Comparison of ENCODE assay signal across 8 mouse cellular contexts in genomic region chr8:80913016-80913748, GRCm38 (mm10). TPM values are rescaled to one million over a fixed set of nuclear protein-coding genes. Genes with fewer than 3 reads are reported as not detected.
DNase-seq lines count a peak whose midpoint lies in the region; ATAC-seq and TF ChIP-seq lines count a peak whose summit lies in the region.

No protein-coding gene starts in this region.

- no peak for TF ChIP-seq CTCF in heart, postnatal 0 days (IDR thresholded peaks at IDR 0.05; ENCODE audit: low read depth)
- TF ChIP-seq CTCF in lung, embryonic 14.5 days (IDR thresholded peaks at IDR 0.05; ENCODE audit: low read depth), result no peak

- no peaks in the 10 kb centered on the region for H3K9me3 ChIP-seq in liver, embryonic 13.5 days (replicated peaks)
- H3K9me3 ChIP-seq in heart, postnatal 0 days (replicated peaks; ENCODE audit: control insufficient read depth, low read length), result no peaks in the 10 kb centered on the region
- H3K9me3 ChIP-seq in lung, embryonic 14.5 days (ENCODE audit: low read depth, low read length), result no peaks in the 10 kb centered on the region

- H3K27ac ChIP-seq in liver, embryonic 13.5 days, result peak overlapping the region; percentile 34; the same call in 1 of the 2 replicates
- H3K27ac ChIP-seq in heart, postnatal 0 days (ENCODE audit: low read depth), result peak overlapping the region; percentile 52; the same call in 1 of the 2 replicates
- H3K27ac ChIP-seq in lung, embryonic 14.5 days (ENCODE audit: low read depth), result peak overlapping the region; percentile 92

- no peak overlapping the region for H3K4me3 ChIP-seq in liver, embryonic 13.5 days (replicated peaks)
- H3K4me3 ChIP-seq in heart, postnatal 0 days (ENCODE audit: low read depth, low read length), result no peak overlapping the region
- no peak overlapping the region for H3K4me3 ChIP-seq in lung, embryonic 14.5 days (ENCODE audit: low read depth, low read length)

- no peak overlapping the region for H3K9ac ChIP-seq in liver, embryonic 13.5 days
- no peak overlapping the region for H3K9ac ChIP-seq in heart, postnatal 0 days (replicated peaks; ENCODE audit: low read depth, low read length)
- H3K9ac ChIP-seq in lung, embryonic 14.5 days, result no peak overlapping the region

- no peak for TF ChIP-seq EP300 in heart, postnatal 0 days (IDR thresholded peaks at IDR 0.05; ENCODE audit: low read depth)

- 77% methylated on average over 1 of the region's 1 CpGs for WGBS in liver, embryonic 13.5 days (ENCODE audit: insufficient replicate concordance)
- 94% methylated on average over 1 of the region's 1 CpGs for WGBS in heart, postnatal 0 days
- 86% methylated on average over 1 of the region's 1 CpGs for WGBS in lung, embryonic 14.5 days

- no peak overlapping the region for H3K4me2 ChIP-seq in liver, embryonic 13.5 days
- no peak overlapping the region for H3K4me2 ChIP-seq in heart, postnatal 0 days (ENCODE audit: low read depth, low read length)
- no peak overlapping the region for H3K4me2 ChIP-seq in lung, embryonic 14.5 days

- no peaks in the 10 kb centered on the region for H3K4me1 ChIP-seq in liver, embryonic 13.5 days (replicated peaks)
- 0 out of 2 replicates have a peak, but pooled peaks cover 4% of the 10 kb centered on the region for H3K4me1 ChIP-seq in heart, postnatal 0 days (ENCODE audit: control insufficient read depth, insufficient read depth)
- peaks cover 8% of the 10 kb centered on the region for H3K4me1 ChIP-seq in lung, embryonic 14.5 days (ENCODE audit: insufficient read depth)

- H3K36me3 ChIP-seq in liver, embryonic 13.5 days, result no peaks in the 10 kb centered on the region
- H3K36me3 ChIP-seq in heart, postnatal 0 days (replicated peaks; ENCODE audit: control insufficient read depth, insufficient read depth, low read length), result no peaks in the 10 kb centered on the region
- no peaks in the 10 kb centered on the region for H3K36me3 ChIP-seq in lung, embryonic 14.5 days (ENCODE audit: insufficient read depth)

- H3K27me3 ChIP-seq in liver, embryonic 13.5 days, result no peaks in the 10 kb centered on the region
- H3K27me3 ChIP-seq in heart, postnatal 0 days (ENCODE audit: control insufficient read depth, insufficient read depth, low read length), result no peaks in the 10 kb centered on the region
- no peaks in the 10 kb centered on the region for H3K27me3 ChIP-seq in lung, embryonic 14.5 days (ENCODE audit: insufficient read depth, low read length)

- DNase-seq in liver, embryonic 13.5 days, result no peak
- DNase-seq in liver, result no peak
- DNase-seq in embryo, embryonic 11 days, result peak; percentile 32
- DNase-seq in heart, postnatal 0 days (ENCODE audit: low spot score), result peak; percentile 74
- peak; percentile 92 for DNase-seq in lung, embryonic 14.5 days
- no peak for DNase-seq in cerebellum, adult 11 months
- DNase-seq in cerebellum, postnatal 36 days, result no peak
- no peak for DNase-seq in left cerebral cortex, adult 11 months (ENCODE audit: low spot score)

- no peak for ATAC-seq in liver, embryonic 13.5 days (ENCODE audit: low read depth)
- peak; percentile 74 for ATAC-seq in heart, postnatal 0 days (ENCODE audit: insufficient read depth, low read depth)
- peak; percentile 88 for ATAC-seq in lung, embryonic 14.5 days (ENCODE audit: insufficient read depth)

RNA-seq across cellular contexts. Expression of gene Gab1, which starts 32.9 kb away (rescaled TPM):
- polyA plus RNA-seq in liver, embryonic 13.5 days (2015; fragmentation: Nextera tagmentation; extraction: Ambion mirVana), result 7.7 and 10.7 TPM in 2 replicates
- total RNA-seq in heart, postnatal 0 days (2014; rRNA removed; ENCODE audit: low replicate concordance), result 54.0 and 54.9 TPM in 2 replicates
- 18.8 and 19.1 TPM in 2 replicates for polyA plus RNA-seq in heart, postnatal 0 days (2015; fragmentation: Nextera tagmentation; extraction: Ambion mirVana)
- 36.2 and 37.8 TPM in 2 replicates for polyA plus RNA-seq in lung, embryonic 14.5 days (2014; fragmentation: Nextera tagmentation; extraction: Ambion mirVana)

Comparison
In these comparisons a context has a peak if more than half of its experiments do, and no peak if none do; other contexts are left out.
1. DNase-seq: peak in embryo, embryonic 11 days (single experiment), heart, postnatal 0 days (single experiment) and lung, embryonic 14.5 days (single experiment); none in liver, embryonic 13.5 days (single experiment), liver (single experiment), cerebellum, adult 11 months (single experiment), cerebellum, postnatal 36 days (0 of 2) and left cerebral cortex, adult 11 months (single experiment).
2. H3K27ac ChIP-seq: peak in every context shown above with its lines; median percentile 92 in lung, embryonic 14.5 days; 52 in heart, postnatal 0 days; 34 in liver, embryonic 13.5 days.